Mouse (Mus musculus): ENCODE data around the gene Emsy.

Gene Emsy

DNA sequence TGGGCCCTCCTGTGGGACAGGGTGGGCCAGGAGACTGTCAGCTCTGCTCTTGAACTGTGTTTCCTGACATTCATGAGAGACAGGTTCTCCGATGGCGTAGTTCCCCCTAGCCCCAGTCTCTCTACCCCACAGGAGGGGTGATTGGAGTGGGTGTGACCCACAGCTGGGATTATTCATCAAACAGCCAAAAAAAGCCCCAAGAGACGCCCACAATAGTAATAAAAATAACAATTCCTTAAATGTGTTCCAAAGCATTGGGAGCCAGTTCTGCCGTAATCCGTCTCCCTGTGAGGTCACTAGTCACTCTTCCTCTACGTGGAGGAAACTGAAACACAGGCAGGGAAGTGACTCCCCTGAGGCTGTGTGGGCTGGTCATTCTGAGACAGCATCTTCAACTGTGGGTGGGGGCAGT is 113.8 kb downstream of the Emsy start:
- CTCF ChIA-PET = no interaction called here

- CTCF ChIA-PET = no interaction called here
Measured at GRCm38 (mm10) chr7:98542267-98542666, 114.3 kb downstream of the Emsy start.

DNA sequence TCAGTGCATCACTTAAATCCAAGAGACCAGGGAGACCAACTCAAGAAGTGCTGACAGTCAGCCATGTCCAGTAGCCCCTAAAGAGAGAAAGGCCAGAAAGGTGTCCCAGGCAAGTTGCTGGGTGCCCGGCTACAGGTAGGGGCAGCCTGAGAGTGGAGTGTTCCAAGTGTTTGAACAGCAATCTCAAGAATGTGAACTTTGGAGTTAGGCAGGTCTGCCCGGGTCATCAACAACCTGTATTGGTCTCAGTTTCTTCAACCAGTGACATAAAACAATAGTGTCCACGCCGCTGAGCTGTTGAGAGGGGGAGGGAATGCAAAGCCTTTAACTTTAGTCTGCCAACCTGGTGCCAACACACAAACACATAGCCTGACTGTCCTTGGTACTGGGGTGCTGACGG is 115.0 kb downstream of the Emsy start:
- CTCF ChIA-PET = no interaction called here

- CTCF ChIA-PET = no interaction called here
Measured at GRCm38 (mm10) chr7:98540879-98541278, 115.7 kb downstream of the Emsy start.

- CTCF ChIA-PET = interaction anchor here (0.8 kb wide), 1 partner anchor 9 kb away, joined by 3 read pairs; no protein-coding TSS in a partner anchor
Measured at GRCm38 (mm10) chr7:98537967-98538573, 118.5 kb downstream of the Emsy start.

DNA sequence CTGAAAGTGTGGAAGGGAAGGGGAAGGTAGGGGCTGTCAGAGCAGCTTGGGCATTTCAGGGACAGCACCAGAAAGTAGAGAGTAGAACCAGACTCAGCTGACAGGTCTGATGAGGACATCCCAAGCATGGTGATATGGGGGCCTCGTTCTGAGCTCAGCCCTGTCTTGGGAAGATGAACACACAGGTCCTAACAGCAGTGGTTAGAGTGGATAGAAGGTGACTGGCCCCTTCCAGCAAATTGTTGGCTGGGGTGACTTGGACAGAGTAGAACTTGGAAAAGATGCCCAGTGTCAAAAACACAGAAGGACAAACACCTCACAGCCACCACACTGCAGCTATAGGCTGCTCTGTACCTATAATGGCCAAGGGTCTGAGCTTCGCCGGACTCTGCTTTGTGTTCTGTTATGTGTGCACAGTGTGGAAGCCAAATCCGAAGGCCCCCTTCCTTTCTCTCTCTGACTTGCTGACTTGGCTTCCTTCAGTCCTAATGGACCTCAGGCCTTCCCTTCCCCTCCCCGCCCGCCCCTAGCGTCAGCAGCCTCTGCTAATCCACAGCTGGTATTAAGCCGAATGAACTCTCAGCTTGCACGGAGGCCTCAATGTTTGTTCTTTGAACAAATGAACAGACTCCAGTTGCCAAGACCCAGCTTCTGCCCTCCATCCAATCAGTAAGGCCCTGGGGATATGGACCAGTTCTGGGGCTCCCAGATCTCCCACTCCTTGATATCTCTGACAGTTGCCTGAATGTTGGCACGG is 119.2 kb downstream of the Emsy start:
- CTCF ChIA-PET = interaction anchor here (0.8 kb wide), 1 partner anchor 8 kb away, joined by 3 read pairs; no protein-coding TSS in a partner anchor
